26 mouse cellular contexts compared by ENCODE assay signal in genomic region chr5:144724926-144725325, GRCm38 (mm10). TPM values are rescaled to one million over a fixed set of nuclear protein-coding genes. Genes with fewer than 3 reads are reported as not detected.
DNase-seq lines count a peak whose midpoint lies in the region; ATAC-seq lines count a peak whose summit lies in the region.
"Had no signal": no experiment of that assay in that cellular context is flagged by ENCODE, and none has a peak within 500 bp of the region (broad histone marks: within the 10 kb centered on the region; RNA-seq: fewer than 3 reads in every experiment).

No protein-coding gene starts in this region.

- intact Hi-C loops in left cerebral cortex, postnatal 14 days (cut with DNase I) = loop anchor here (5.0 to 10.0 kb wide), 2 partner anchors 258 to 280 kb away; no protein-coding TSS in a partner anchor

- H3K4me2 ChIP-seq in hindbrain, embryonic 11.5 days (replicated peaks; ENCODE audit: low read depth, low read length) = no peak overlapping the region
- no peak overlapping the region for H3K4me2 ChIP-seq in hindbrain, embryonic 16.5 days (ENCODE audit: low read length)
- H3K4me2 ChIP-seq in forebrain, embryonic 14.5 days (ENCODE audit: low read length) = no peak overlapping the region
- H3K4me2 ChIP-seq: embryonic facial prominence, embryonic 13.5 days; heart, embryonic 15.5 days; kidney, embryonic 15.5 days; liver, embryonic 13.5 days; lung, embryonic 14.5 days; neural tube, embryonic 15.5 days had no signal

- H3K27ac ChIP-seq in hindbrain, embryonic 11.5 days (ENCODE audit: low read depth, low read length) = no peak overlapping the region
- H3K27ac ChIP-seq in hindbrain, embryonic 16.5 days (ENCODE audit: low read depth, low read length) = no peak overlapping the region
- no peak overlapping the region for H3K27ac ChIP-seq in forebrain, embryonic 14.5 days (ENCODE audit: low read depth, low read length)
- H3K27ac ChIP-seq: embryonic facial prominence, embryonic 13.5 days; gastrocnemius, adult 2 months; heart, embryonic 15.5 days; kidney, embryonic 15.5 days; liver, embryonic 13.5 days; neural tube, embryonic 15.5 days had no signal

- peaks cover 3% of the 10 kb centered on the region for H3K27me3 ChIP-seq in hindbrain, embryonic 11.5 days (ENCODE audit: control insufficient read depth, insufficient read depth, low read length)
- peaks cover 9% of the 10 kb centered on the region for H3K27me3 ChIP-seq in hindbrain, embryonic 16.5 days (replicated peaks; ENCODE audit: control insufficient read depth, insufficient read depth, low read length)
- peaks cover 10% of the 10 kb centered on the region for H3K27me3 ChIP-seq in forebrain, embryonic 14.5 days (replicated peaks; ENCODE audit: control insufficient read depth, insufficient read depth, low read length)

- H3K4me1 ChIP-seq in hindbrain, embryonic 11.5 days (replicated peaks; ENCODE audit: control insufficient read depth, insufficient read depth, low read length) = no peaks in the 10 kb centered on the region
- H3K4me1 ChIP-seq in hindbrain, embryonic 16.5 days (ENCODE audit: control insufficient read depth, insufficient read depth, low read depth, low read length) = no peaks in the 10 kb centered on the region
- H3K4me1 ChIP-seq in forebrain, embryonic 14.5 days (ENCODE audit: control insufficient read depth, insufficient read depth, low read length) = 0 out of 2 replicates have a peak, but pooled peaks cover 3% of the 10 kb centered on the region
- H3K4me1 ChIP-seq: heart, embryonic 15.5 days; kidney, embryonic 15.5 days; liver, embryonic 13.5 days had no signal

- 13% methylated on average over 2 of the region's 2 CpGs for WGBS in hindbrain, embryonic 11.5 days
- 14% methylated on average over 2 of the region's 2 CpGs for WGBS in hindbrain, embryonic 16.5 days
- WGBS in forebrain, embryonic 14.5 days = 11% methylated on average over 2 of the region's 2 CpGs

- ATAC-seq in hindbrain, embryonic 11.5 days (ENCODE audit: low FRiP score) = 0 out of 2 replicates have a peak, but pooled peaks have one; percentile 49
- ATAC-seq in hindbrain, embryonic 16.5 days = no peak
- peak; percentile 72; the same call in 1 of the 2 replicates for ATAC-seq in forebrain, embryonic 14.5 days
- ATAC-seq: CD4-positive, CD25-positive, alpha-beta regulatory T cell, adult 4 months had no signal

- DNase-seq in hindbrain, embryonic 11.5 days (ENCODE audit: low spot score) = peak; percentile 31
- DNase-seq in ES-CJ7 (ENCODE audit: low read depth, low spot score) = peak; percentile 58
- DNase-seq in brain, adult 2 months (ENCODE audit: low read depth, low spot score) = peak; percentile 49
- peak; percentile 82 for DNase-seq in forebrain, embryonic 14.5 days (ENCODE audit: low spot score)
- no peak for DNase-seq in left cerebral cortex, postnatal 14 days (ENCODE audit: low spot score in 2 of 2)
- DNase-seq in spleen, postnatal 14 days (ENCODE audit: low spot score in 2 of 2) = no peak
- no peak for DNase-seq in thymus, postnatal 10 days (ENCODE audit: low spot score in 2 of 2)
- DNase-seq: adrenal gland, postnatal 25 days; cerebellum, adult 11 months; cerebellum, postnatal 10 days; gastrocnemius, adult 2 months; kidney, adult 11 months; kidney, postnatal 36 days; liver, embryonic 13.5 days; lung, embryonic 14.5 days; thymus, postnatal 14 days had no signal

- no peak overlapping the region for H3K9ac ChIP-seq in hindbrain, embryonic 11.5 days (ENCODE audit: low read depth, low read length)
- no peak overlapping the region for H3K9ac ChIP-seq in hindbrain, embryonic 16.5 days (ENCODE audit: low read depth, low read length)
- H3K9ac ChIP-seq in forebrain, embryonic 14.5 days (ENCODE audit: low read length) = no peak overlapping the region
- H3K9ac ChIP-seq: embryonic facial prominence, embryonic 13.5 days; heart, embryonic 15.5 days; kidney, embryonic 15.5 days; liver, embryonic 13.5 days; lung, embryonic 14.5 days; neural tube, embryonic 15.5 days had no signal

- no peaks in the 10 kb centered on the region for H3K9me3 ChIP-seq in hindbrain, embryonic 11.5 days (ENCODE audit: control insufficient read depth, low read length)
- no peaks in the 10 kb centered on the region for H3K9me3 ChIP-seq in hindbrain, embryonic 16.5 days (ENCODE audit: control insufficient read depth, low read length)
- H3K9me3 ChIP-seq in forebrain, embryonic 14.5 days (replicated peaks; ENCODE audit: control insufficient read depth, low read length) = no peaks in the 10 kb centered on the region
- H3K9me3 ChIP-seq: embryonic facial prominence, embryonic 13.5 days; heart, embryonic 15.5 days; kidney, embryonic 15.5 days; liver, embryonic 13.5 days; neural tube, embryonic 15.5 days had no signal

- no peaks in the 10 kb centered on the region for H3K36me3 ChIP-seq in hindbrain, embryonic 11.5 days (ENCODE audit: control insufficient read depth, insufficient read depth, low read length)
- no peaks in the 10 kb centered on the region for H3K36me3 ChIP-seq in hindbrain, embryonic 16.5 days (ENCODE audit: control insufficient read depth, insufficient read depth, low read length)
- H3K36me3 ChIP-seq in forebrain, embryonic 14.5 days (ENCODE audit: control insufficient read depth, insufficient read depth, low read length) = no peaks in the 10 kb centered on the region
- H3K36me3 ChIP-seq: embryonic facial prominence, embryonic 13.5 days; heart, embryonic 15.5 days; kidney, embryonic 15.5 days; liver, embryonic 13.5 days; neural tube, embryonic 15.5 days had no signal

- H3K4me3 ChIP-seq in hindbrain, embryonic 11.5 days (ENCODE audit: low read depth, low read length) = no peak overlapping the region
- H3K4me3 ChIP-seq in hindbrain, embryonic 16.5 days (ENCODE audit: low read length) = no peak overlapping the region
- H3K4me3 ChIP-seq in forebrain, embryonic 14.5 days (ENCODE audit: low read depth, low read length) = no peak overlapping the region
- H3K4me3 ChIP-seq: embryonic facial prominence, embryonic 13.5 days; erythroblast, embryonic 14.5 days; gastrocnemius, adult 2 months; heart, embryonic 15.5 days; kidney, embryonic 15.5 days; liver, embryonic 13.5 days; neural tube, embryonic 15.5 days had no signal

RNA-seq across cellular contexts. Expression of gene Tmem130, which starts 36.7 kb away (rescaled TPM):
- polyA plus RNA-seq in hindbrain, embryonic 11.5 days (2014; fragmentation: Nextera tagmentation; extraction: Ambion mirVana) = 20.1 and 22.9 TPM in 2 replicates
- polyA plus RNA-seq in hindbrain, embryonic 16.5 days (2015; fragmentation: Nextera tagmentation; extraction: Ambion mirVana) = 499 and 500 TPM in 2 replicates
- polyA plus RNA-seq in forebrain, embryonic 14.5 days (2014; fragmentation: Nextera tagmentation; extraction: Ambion mirVana) = 108 and 139 TPM in 2 replicates
- 100 to 1,000 TPM; 155 to 183 TPM for total RNA-seq in left cerebral cortex, postnatal 14 days (2021)
- total RNA-seq: gastrocnemius, adult 2 months; hematopoietic stem cell, adult 5-6 weeks; megakaryocyte, adult 5-6 weeks; MEL had no signal
- polyA plus RNA-seq: CD4-positive, CD25-positive, alpha-beta regulatory T cell, adult 4 months; erythroblast, embryonic 14.5 days had no signal

RNA-seq across cellular contexts. Expression of gene Trrap, which starts 42.6 kb away (rescaled TPM):
- polyA plus RNA-seq in hindbrain, embryonic 11.5 days (2014; fragmentation: Nextera tagmentation; extraction: Ambion mirVana) = 84.0 and 102 TPM in 2 replicates
- polyA plus RNA-seq in hindbrain, embryonic 16.5 days (2015; fragmentation: Nextera tagmentation; extraction: Ambion mirVana) = 60.3 and 65.5 TPM in 2 replicates
- 54.0 and 63.6 TPM in 2 replicates for polyA plus RNA-seq in forebrain, embryonic 14.5 days (2014; fragmentation: Nextera tagmentation; extraction: Ambion mirVana)
- 100 to 1,000 TPM; 164 to 166 TPM for total RNA-seq in left cerebral cortex, postnatal 14 days (2021)

Comparison
In these comparisons a context has a peak if more than half of its experiments do, and no peak if none do; other contexts are left out.
1. DNase-seq: peak in hindbrain, embryonic 11.5 days (single experiment), ES-CJ7 (single experiment), brain, adult 2 months (single experiment) and forebrain, embryonic 14.5 days (single experiment); none in left cerebral cortex, postnatal 14 days (0 of 2), spleen, postnatal 14 days (0 of 2) and thymus, postnatal 10 days (0 of 2).